Mouse (Mus musculus) cerebellum, adult 9-10 months (tissue): Measurements from ENCODE around the gene Glra1.

ENCODE experiments used
- DNase-seq: peaks from one replicate; pipeline ENCODE4 v3.0.0; 2022

Glra1 gene

GRCm38 (mm10) chr11:55517666-55518065 lies 90.3 kb downstream of the Glra1 start:
- no peak for DNase-seq

DNA sequence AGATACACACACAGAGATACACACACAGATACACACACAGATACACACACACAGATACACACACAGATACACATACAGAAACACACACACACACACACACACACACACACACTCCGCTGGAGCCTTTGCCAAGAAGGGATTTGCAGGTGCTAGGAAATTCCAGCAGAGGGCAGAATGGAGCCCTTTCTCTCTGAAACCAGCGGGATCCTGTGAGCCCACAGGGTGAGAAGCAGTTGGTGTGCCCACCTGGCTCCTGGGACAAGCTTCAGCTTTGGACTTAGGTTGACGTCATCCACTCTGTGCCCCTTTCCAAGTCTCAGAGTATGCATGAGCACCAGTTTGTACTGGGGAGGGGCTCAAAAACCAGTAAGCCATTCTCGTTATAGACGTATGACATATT lies 96.6 kb downstream of the Glra1 start:
- no peak for DNase-seq

GRCm38 (mm10) chr11:55505485-55505884 lies 102.5 kb downstream of the Glra1 start:
- DNase-seq: no peak

- DNase-seq: no peak
Measured at GRCm38 (mm10) chr11:55502886-55503285, 105.1 kb downstream of the Glra1 start.

GRCm38 (mm10) chr11:55501955-55502531 lies 106.0 kb downstream of the Glra1 start:
- DNase-seq: no peak

DNA sequence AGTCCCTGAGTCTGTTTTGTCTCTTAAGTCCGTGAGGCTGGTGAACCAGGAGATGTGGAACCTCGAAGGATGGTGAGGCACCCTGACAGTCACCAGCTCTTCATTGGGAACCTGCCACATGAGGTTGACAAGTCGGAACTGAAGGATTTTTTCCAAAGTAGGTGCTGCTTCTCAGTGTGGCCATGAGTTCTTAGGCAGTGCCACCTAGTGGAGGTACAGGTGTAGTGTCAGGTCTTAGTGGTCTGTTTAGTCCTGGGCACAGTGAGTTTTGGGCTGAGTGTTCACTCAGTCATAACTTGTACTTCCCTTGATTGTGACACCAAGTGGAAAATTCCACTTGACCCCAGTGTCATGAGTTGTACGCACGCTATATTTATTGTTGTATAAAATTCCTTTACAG lies 110.1 kb downstream of the Glra1 start:
- peak; percentile 36 for DNase-seq

GRCm38 (mm10) chr11:55496158-55496557 lies 111.8 kb downstream of the Glra1 start:
- DNase-seq: no peak

DNA sequence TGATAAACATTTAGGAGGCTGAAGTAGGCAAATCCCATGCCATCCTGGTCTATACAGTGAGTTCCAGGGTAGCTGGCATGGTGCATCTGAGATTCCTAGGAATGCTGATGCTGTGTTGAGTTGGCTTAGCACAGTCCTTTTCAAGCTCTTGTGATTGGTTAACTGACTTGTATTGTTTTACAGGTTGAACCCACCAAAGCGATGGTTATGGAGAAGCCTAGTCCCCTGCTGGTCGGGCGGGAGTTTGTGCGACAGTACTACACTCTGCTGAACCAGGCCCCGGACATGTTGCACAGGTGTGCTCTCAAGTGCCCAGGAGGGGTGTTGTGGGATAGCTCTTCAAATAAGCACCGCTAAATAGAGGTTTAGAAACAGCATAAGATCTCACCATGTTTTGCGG lies 122.6 kb downstream of the Glra1 start:
- no peak for DNase-seq

DNA sequence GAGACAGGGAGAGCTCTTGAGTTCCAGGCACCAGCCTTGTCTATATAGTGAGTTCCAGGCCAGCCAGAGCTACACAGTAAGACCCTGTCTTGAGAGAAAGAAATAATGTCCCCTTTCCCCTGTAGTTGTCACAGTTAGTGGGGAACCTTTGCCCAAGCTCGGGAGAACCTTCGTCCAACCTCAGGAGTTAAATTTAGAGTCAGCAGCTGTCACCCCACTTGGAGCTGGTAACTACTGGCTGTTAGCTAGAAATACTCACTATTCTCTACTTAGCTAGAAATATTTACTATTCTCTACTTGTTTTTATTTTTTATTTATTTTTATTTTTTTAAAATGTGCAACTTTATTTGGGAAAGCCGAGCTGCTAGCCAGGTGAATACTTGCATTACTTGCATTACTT lies 134.8 kb downstream of the Glra1 start:
- no peak for DNase-seq

DNA sequence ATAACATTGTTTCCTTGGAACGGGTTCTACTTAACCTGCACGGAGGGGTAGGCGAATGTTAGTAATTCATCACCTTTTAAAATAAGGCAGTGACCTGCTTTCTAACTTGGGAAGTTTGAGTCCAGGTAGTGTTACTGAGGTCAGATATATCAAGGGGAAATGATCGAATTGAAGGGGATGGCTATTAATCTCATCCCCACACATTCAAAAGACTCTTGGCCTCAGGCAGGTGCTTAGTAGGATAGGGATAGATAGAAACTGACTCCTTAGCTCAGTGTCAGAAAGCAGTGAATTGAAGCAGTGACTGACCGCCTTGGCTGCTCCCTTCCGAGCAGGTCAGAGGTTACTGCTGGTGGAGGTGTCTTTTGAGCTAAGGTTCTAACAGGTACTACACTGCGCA lies 136.5 kb downstream of the Glra1 start:
- DNase-seq: no peak

- DNase-seq: peak; percentile 53
Measured at GRCm38 (mm10) chr11:55470761-55471160, 137.2 kb downstream of the Glra1 start.

DNA sequence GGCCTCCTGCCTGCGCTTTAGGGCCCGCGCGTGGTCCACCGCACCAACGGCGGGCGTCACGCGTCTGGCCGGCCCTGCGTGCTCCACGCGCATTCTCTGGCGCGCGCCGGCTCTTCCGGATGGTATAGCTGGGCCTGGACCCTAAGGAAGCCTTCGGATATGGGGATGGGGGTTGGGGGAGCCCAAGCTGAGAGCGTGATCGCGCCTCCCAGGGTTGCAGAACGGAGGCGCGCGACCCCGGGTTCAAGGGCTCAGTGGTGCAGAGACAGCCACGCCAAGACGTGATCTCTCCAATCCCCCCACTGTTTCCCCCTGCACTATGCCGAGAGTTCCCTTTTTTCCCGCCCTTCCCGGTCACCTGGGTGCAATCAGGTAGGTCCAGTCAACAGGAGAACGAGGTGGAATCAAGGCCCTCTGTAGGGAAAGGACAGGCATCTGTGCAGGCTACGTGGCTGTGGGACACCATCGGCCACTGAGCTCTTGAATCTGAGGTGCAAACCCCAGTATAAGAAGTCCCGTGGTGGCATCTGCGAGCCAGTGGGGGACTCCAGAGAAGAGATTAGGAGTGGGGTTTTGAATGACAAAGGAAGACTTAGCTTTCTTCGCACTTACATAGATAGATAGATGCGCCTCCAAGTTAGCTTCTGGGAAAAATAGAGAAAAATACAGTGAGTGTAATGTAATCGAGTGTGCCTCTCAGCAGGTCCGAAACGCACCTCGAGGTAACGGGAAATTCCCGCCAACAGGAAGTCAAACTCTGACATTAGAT lies 137.9 kb downstream of the Glra1 start:
- peak; percentile 65 for DNase-seq

- peak; percentile 100 for DNase-seq
Measured at GRCm38 (mm10) chr11:55469048-55469843, 138.8 kb downstream of the Glra1 start, which contains the start of gene G3bp1. Gene G3bp1 (plus strand): TSS chr11:55469685.

GRCm38 (mm10) chr11:55468611-55469047 lies 139.4 kb downstream of the Glra1 start:
- no peak for DNase-seq

DNA sequence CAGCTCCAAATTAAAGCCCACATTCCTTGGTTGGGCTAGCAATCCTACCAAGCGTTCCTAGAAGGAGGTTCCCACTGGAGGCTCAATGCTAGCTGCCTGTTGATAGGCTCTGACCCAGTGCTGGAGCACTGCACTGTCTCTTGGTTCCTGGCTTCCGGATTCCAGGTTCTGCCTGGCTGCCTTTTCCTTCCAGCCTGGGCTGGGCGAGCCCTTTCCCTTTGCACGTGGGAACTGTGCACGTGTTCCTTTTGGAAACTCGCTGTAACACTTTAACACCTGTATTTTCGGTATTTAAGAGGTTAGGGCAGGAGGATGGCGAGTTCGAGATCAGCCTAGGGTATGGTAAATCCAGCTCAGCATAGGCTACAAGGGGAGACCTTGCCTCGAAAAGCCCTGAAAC lies 140.0 kb downstream of the Glra1 start:
- peak; percentile 48 for DNase-seq

- DNase-seq: no peak
Measured at GRCm38 (mm10) chr11:55465177-55465576, 142.8 kb downstream of the Glra1 start.

- no peak for DNase-seq
Measured at GRCm38 (mm10) chr11:55464707-55465106, 143.3 kb downstream of the Glra1 start.
